Mouse (Mus musculus) testis, postnatal 10 days (tissue): Measurements from ENCODE around the gene Pde4d.
A peak's percentile ranks its signal among the peaks of the same experiment; 100 is the strongest.

Source experiments
- DNase-seq: peaks from one replicate; pipeline ENCODE4 v3.0.0; 2021; ENCODE audit warnings: low spot score

The Pde4d gene

DNA sequence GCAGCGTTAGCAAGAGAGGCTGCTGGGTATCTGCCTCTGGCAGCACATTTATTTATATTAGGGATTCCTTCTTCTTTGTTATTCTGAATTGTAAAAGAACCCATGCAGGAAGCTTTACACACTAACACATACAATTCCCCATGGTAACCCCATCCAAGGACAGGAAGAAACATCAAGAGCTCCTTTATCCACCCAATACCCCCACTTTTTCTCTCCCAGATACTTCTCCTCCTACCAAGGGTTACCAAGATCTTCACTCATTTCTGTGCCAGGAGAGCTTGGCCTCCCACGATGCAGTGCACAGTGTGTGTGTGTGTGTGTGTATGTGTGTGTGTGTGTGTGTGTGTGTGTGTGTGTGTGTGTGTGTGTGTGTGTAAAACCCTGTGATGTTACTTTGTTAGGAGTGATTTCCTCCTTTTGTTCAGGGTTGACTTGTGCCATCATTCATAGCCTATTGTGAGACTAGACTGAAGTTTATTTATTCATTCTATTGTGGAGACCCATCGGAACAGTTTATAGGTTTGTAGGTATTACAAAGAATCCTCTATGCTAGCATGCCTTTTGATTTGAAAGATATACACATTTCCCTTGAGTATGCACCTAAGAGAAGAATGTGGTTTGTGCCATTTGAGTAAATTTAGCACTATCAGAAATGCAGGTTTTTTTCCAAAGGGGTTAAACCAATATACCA is 846.7 kb downstream of the Pde4d start:
- no peak for DNase-seq

DNA sequence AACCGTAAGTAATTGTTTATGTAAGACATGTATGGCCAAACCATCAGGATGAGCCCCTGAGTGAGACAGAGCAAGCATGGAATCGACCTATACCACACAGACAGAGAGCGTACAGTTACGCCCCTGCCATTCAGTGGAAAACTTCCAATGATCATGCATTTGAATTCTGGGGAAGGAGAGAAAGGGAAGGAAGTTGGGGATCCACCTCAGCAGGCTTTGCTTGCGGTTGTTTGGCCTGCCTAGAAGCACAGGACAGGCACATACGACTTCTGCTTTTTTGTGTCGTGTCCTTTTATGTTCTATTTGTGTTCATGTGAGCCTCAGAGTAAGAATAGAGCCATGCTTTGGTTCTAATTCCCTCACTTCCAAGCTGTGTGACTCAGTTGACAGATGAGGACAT is 849.1 kb downstream of the Pde4d start:
- DNase-seq: no peak

DNA sequence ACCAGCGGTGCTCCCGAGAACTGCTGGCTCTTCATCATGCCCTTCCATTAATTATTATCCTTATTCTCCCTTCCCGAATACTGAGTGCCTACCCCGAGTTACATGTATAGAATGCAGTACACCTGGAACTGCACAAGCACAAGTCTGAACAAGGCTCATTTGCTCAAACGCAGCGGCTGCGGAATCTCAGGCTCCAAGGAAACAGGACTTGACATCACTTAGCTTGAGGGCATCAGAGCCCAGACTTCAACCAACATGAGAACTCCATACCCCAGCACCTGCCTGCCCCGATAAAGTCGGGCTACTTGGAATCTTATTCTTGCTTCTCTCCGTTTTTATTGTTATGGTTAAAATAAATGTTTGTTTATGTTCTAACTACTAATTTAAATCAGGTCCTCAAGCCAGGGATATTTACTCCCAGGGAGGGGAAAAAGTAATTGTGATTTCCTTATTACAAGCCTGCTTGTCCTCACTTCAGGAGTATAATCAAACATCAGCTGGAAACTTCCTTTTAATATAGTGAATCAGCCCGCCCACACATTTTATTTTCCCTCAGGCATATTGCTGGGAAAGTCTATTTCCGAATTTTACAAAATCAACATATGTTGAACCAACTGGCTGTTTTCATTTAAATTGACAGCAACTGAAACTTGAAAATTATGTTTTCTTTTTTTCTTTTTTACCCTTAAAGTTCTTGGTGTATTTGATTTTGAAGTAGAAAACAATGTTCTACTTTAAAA is 849.9 kb downstream of the Pde4d start:
- DNase-seq: no peak

DNA sequence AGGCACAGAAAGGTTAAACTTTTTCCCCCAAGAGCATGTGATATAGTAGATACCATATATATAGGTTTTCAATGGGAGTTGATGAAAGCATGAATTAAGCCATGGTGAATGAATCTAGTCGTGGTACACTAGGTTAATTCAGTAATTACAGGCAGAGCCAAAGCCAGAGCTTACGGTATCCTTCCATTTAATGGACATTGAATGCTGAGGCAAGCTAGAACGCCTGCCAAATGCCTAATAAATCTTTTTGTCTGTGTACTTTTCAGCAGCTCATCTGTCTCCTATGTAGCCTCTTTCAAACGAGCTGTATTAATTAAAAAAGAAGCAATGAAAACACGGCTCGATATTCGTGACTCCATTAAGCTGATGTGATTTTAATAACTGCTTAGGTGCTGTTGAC is 862.8 kb downstream of the Pde4d start:
- no peak for DNase-seq

DNA sequence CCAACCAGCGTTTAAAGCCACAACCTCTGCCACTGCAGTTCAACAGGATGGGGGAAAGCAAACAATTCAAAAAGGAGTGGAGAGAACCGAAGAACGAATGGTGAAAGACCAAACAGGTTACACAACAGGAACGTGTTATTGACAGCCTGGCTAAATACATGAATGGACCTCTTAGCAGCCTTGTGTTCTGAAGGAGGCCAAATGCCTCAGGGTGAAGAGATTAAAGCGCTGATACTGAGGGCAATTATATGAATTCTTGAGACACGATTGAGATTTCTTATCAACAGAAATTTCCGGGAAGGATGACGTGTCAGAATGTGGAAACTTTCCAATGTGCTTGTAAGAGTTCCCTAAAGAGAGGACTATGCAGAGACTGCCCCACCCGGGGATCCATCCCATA is 865.9 kb downstream of the Pde4d start:
- DNase-seq: no peak

DNA sequence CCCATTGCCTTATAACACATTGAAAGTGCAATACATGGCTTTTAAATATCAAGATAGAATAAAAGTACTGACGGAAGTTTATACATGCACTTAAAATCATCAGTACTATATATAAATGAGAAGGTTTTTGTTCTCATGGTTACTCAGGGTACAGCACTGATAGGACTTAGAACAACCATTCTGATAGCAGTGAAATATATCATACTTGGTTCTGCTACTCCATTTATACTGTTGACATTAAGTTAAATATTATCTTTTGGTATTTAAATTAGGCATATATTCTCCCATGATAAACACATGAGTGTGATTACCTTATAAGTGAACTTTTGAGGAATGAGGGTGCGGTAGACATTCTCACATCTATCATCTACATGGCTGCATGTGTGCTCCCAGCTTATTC is 867.9 kb downstream of the Pde4d start:
- no peak for DNase-seq

DNA sequence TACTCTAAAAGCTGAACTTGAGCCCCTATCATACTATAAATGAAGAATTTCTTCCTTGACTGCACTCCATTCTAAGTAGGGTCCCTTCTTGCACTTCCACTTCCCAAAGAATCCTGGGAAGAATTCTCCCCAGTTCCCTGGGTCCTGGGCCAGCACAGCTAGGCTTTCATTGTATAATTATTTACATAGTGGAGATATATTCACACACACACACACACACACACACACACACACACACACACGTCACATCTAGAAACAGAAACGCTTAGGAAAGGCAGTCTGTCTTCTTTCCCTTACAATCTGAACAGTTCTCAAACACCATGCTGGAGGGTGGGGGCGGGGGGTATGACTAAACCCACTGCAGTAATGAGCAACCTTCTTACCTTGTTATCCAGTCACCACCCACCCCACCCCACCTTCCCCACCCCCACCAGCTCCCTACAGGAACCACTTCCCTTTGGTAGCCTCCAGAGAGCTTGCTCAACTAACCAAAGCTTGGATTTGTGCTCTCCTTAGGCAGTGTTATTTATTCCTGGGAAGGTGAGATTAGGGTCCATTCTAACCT is 868.8 kb downstream of the Pde4d start:
- no peak for DNase-seq

DNA sequence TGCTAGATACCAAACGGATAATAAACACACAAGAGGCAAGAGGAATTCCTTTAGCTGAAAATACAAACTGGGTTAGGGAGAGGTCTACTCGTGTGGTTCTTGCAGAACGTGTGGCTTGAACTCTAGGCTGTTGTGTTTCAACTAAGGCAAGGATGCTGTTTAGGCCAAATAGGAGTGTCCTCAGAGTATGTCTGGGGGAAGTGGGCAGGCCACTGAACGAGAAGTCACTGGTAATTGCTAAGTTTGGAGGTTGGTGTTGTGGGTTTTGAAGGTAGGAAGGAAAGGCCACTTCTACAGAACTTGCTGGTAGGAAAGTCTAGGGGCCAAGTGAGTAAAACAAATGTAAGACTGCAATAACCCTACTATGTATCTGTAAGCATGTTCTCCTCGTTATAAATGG is 876.3 kb downstream of the Pde4d start:
- no peak for DNase-seq

DNA sequence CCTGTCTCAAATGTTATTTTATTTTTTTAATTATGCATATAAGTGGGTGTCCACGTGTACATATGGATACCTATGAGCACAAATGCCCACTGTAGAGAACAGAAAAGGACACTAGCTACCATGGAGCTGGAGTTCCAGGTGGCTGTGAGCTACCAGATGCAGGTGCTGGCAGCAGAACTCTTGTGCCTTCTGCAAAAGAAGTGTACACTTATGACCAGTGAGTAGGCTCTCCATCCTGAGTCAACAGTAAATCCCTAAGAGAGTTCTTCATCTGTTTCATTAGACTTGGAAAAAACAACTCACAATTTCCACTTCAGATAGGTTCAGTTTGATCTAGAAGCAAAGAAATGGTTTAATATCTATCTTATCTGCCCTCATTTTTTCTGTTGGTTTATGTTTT is 881.8 kb downstream of the Pde4d start:
- no peak for DNase-seq

DNA sequence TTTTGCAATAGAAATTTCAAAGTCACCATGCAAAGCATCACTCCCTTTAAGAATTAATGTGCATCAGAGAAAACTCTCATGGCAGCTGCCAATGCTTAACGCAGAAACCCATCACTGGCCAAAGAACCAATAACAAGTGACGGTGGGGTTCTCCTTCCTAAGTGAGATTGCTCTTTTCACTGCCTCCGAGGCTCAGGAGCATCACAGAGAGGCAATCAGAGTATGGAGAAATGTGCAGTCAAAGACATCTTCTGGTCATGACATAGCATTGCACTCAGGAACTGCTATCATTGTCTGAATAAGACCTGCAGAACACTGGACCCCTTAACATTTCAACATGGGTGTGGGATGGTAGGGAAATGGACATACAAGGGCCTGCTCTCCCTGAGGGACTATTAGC is 892.2 kb downstream of the Pde4d start:
- no peak for DNase-seq

DNA sequence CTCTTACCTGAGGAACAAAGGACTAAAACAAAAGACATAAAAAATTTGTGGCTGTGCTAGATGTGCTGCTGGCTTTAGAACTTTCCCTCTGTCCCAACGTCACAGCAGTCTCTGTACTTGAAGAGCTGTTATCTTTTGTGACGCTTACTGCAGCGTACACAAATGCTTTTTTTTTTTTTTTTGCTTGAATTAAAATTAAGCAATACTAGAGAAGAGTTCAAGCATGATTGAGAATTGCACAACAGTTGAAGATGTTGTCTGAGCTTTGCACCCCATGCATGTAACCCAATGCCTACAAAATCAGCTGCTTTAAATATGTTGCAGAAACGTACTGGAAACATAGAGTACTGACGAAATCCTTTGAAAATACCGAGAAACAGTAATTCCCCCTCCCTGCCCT is 892.7 kb downstream of the Pde4d start:
- no peak for DNase-seq

DNA sequence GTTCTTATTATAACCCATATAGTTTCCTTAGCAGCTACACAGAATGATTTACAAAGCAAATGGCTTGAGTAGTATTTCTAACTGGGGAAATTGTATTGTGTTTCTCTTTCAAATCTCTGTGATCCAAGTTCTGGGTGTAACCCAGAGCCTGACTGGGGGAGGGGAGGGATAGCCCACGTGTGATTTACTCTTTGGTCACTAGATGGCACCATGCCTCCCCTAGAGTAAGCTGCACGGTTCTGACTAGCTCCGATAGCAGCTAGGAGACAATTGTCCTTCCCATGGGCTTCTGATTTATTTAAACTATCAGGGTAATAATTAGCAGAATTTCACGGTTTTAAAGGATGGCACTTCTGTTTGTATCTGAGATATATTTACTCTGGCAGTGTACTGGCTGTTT is 893.8 kb downstream of the Pde4d start:
- peak; percentile 73 for DNase-seq

DNA sequence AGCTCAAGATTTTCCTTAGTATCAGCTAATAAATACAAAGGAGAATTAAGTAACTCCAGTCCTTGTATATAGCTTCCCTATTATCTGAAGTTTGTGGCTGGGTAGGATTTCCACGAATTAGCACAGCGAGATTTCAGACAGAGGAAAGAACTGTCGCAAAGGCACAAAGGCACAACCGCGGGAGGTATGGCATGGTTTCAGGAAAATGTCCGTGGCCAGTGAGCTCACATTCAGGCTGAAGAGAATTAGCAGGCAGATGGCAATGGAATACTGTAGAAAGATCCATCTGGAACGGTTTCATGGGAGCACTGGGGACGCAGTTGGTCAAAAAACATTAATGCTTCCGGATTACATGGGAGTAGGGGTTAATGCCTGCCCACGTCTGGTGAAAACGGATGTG is 898.0 kb downstream of the Pde4d start:
- no peak for DNase-seq

DNA sequence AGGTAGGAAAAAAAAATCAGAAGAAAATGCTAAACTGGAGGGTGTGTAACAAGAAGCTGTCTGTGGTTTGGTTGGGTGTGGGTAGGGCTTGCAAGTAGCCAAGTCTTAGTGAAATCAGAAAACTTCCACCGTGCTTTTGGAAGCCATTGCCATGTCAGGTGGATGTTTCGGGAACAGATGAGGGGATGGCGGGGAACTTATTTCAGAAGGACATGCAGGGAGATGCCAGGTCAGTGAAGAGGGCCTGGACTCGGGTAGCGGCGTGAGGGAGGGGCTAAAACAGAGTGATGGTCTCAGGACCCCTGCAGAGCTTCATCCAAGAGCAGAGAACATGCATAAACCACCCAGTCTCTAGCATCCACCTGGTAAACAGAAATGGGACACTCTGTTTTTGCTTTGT is 898.6 kb downstream of the Pde4d start:
- no peak for DNase-seq

DNA sequence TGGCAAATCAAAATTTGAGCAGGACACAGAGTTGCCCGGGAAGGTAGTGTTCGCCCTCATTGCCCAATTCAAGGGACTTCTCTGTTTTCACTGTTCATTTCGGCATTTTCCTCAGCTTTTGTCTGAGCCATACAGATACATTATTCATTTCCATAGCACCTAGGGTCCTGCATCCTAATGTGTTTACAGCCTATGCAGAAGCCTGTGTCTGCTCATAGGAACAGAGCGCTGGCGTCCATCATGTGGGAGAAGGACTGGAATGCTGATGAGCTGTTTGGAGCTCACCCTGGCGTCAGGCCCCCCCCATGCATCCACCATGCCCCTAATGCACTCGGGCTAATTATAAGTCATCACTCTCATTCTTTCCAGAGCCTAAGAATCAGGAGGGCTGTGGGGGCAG is 900.4 kb downstream of the Pde4d start:
- DNase-seq: no peak

DNA sequence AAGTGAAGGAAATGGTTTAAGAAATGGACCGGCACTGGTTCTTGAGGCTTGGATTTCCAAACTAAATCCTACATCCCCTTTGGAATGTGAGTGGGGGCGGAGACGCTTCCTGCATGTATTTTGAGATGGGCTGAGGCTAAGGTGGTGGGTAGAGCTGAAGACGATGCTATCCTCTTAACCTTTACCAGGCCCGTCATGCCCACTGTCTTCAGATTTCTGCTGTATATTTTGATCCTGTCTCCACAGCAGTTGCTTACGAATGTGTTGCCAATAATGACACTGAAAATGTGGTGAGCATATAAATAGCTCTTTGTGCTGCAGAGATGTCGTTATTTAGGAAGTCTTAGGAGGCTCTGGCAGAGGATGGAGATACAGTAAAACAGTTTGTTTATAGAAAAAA is 904.3 kb downstream of the Pde4d start:
- DNase-seq: no peak

DNA sequence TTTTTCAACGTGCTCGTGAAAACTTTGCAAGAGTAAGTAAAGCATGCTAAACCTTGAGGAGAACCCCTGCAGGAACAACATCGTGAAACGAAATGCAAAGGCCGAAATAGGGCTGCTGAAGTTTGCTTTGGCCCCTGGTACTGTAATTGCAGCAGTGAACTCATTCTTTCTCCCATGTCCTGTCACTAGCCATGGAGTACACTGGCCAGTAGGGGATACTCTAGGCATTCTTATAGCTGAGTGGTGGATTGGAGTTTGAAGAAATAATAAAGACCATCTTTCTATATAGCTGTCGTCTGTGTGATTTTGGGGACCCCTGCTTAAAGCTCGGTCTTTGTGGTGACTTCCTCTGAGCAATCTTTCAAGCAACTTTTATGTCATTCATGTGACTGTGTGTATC is 906.5 kb downstream of the Pde4d start:
- no peak for DNase-seq

DNA sequence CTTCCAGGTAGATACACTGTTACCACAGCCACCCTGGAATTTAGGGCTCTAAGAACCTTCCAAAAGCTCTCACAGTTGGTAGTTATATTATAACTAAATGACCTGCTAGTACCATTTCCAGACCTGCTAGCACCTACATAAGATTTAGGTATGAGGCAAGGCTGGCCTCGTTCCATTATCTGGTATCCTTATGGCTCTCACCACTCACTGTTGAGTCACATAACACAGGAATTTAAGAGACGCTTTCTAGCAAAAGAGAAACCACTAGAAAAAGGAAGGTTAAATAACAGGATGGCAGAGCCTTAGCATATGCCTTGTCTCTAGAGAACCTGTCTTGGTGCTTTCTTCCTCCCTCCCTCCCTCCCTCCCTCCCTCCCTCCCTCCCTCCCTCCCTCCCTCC is 910.2 kb downstream of the Pde4d start:
- no peak for DNase-seq

DNA sequence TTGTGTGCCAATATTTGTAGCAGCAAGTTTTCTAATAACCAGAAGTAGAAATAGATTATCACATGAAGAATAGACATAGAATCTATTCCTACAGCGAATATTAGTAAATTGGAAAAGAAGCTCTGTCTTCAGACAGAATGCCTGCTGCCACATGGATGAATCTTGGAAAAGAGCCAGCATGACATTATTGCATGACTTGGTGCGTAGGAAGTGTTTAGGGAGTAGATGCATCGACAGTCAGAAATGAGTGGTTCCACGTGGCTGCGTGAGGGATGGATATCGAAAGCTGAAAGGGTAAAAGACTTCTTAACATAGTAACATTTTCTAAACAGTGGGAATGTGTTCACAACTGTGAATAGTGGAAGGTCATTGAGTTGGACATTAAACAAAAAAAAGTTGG is 912.6 kb downstream of the Pde4d start:
- DNase-seq: no peak

DNA sequence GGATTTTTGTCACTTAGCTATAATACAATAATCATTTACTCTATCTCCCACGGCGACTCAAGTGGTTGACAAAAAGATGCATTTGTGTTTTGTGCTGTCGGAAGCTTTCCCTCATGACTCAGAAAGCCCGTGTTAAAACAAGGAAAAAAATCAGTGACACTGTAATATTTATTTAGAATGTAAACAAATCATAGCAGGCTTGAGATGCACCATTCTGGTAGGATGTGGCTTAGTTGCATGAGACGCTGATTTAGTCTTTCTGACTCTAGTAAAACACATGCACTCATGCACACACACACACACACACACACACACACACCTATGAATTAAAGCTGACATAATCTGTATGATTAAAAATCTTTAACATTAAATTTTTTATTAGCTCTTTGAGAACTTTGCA is 924.7 kb downstream of the Pde4d start:
- DNase-seq: no peak

DNA sequence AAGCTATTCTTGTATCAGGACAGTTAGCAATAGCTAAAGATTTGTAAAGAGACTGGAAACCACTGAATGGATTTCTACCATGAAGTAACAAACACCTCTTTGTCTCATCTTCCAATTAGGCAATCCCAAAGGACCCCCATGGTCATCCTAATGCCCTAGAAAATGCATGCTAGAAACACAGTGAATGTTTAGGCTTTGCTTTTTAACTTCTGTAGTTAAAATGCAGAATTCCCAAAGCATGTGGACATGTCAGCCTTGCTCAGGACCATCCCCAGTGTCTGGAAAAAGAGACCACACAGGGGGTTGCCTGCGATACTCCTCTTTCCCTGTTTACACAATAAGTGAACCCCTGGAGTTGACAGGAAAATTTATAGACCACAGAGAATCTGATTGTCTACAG is 926.9 kb downstream of the Pde4d start:
- no peak for DNase-seq

DNA sequence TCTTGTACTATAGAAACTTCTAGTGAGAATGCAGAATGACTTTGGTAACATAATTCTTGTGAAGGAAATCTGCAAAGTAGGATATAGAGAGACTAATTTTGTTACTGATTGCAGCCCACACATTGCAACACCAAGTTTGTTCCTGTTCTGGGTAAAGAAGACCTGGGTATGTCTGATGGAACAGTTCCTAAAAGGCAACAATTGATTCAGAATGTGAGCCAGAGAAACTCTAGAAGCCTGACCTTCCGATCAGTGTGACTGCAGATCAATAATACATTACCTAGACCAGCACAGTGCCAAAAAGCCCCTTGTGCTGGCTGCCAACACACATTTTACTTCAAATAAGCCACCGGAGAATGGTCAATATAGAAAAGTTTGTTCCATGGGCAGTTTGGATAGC is 930.4 kb downstream of the Pde4d start:
- DNase-seq: no peak

DNA sequence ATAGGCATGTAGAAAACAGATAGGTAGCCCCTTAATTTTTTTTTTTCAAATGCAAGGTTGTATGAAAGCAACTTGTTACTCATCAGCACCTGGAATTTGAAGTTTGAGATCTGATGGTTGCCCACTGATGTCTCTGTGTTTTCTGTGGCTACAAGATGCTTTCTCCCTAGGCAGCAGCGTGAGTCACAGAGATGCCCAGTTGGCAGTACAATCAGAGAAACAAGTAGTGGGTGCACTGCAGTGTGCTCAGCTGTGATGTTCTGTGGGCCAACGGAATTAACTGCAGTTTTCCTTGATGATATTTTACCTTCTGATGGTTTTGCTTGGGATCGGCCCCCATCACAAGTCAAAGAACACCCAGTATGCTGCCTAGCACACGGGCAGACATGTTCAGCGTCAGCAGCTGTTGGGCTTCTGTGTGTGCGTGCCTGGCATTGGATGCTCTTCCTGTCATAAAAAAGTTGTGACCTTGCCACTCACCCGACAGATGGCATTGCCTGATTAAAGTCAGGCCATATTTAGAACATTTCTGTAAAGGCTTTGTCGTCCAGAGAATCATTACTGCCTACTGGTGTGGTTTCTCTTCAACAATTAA is 939.0 kb downstream of the Pde4d start:
- DNase-seq: no peak
